Mouse (Mus musculus) thymus, postnatal 25 days (tissue): ENCODE results near the gene Taldo1.

ENCODE experiments used
- DNase-seq: peaks from one replicate; pipeline ENCODE4 v3.0.0; 2022

Gene Taldo1

DNA sequence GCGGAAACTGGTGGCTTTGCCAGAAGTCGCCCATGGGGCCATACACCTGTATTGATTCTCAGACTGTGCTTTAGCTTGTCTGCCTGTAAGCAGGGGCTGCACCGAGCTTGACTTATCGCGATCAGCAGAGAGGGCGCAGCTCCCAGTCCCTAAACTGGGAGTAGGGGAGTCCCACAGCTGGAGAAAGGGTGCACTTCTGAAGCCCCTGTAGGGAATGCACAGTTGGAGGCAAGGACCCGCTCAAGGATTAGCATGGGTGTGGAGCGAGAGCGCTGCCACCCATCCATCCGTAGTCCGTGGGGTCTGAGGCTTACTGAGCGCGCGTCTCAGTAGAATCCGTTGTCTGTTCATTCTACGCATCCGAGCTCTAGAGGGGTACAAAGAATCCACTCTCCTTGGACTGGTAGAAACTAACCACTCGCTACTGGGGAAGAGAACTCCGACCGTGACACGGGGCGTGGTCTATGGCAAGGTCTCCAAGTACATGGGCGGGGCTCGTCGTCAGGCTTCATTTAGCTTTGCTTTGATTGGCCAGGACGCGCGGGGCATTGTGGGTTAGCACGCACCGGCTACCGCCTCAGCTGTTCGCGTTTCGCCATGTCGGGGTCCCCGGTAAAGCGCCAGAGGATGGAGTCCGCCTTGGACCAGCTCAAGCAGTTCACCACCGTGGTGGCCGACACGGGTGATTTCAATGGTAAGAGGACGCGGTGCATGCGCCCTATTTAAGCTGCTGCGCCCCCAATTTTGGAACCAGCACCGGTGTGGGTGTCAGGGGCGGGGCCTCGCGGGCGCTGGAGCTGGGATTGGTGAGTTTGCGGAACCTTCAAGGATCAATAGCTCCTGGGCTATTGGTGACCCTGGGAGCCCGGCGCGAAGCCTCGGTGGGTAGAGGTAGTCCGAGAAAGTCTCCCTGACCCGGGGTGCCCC lies at the start of gene Taldo1:
Gene Taldo1, plus strand, starts transcription at position 575 of the 927 bp plus-strand sequence.
- DNase-seq: peak; percentile 98

DNA sequence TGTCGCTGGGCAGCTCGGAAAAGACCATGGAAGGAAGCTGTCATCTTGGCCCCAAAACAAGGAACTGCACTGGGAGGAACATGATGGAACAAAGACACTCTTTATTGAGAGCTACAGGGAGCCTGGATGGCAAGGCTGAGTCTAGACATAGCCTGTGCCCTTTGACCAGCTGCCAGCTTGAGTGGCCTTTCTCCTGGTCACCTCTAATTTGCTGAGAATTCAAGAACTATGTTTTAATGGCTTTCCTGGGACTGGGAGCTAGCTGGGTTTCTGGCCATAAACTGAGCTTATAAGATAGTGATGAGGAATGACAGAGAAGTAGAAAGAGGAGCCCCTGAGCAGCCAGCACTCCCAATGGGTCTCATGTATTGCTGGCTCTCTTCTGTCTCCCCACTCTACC lies 48.8 kb upstream of the Taldo1 start:
- no peak for DNase-seq

GRCm38 (mm10) chr7:141343696-141344095 lies 48.3 kb upstream of the Taldo1 start:
- no peak for DNase-seq

- no peak for DNase-seq
These were observed 47.2 kb upstream of the Taldo1 start for GRCm38 (mm10) chr7:141344787-141345186.

GRCm38 (mm10) chr7:141351061-141351460 lies 40.9 kb upstream of the Taldo1 start:
- DNase-seq: no peak

DNA sequence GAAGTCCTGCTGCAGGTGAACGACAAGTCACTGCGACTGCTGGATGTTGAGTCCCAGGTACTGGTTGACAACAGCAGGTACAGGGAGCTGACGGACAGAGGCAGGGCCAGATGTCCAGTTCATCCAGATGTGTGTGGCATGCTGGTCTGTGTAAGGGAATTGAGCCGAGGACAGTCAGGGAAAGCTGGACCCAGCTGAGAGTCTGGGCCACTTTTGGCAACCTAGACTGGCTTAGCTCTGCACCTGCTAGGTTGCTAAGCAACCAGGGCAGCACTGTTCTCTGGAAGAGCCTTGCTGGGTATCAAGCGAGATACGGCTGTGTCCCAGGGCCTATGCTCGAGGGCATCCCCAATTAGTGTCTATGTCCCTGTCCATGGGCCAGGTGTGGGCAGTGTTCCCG lies 36.9 kb upstream of the Taldo1 start:
- DNase-seq: no peak

GRCm38 (mm10) chr7:141355626-141356326 lies 36.2 kb upstream of the Taldo1 start:
- DNase-seq: peak; percentile 21

DNA sequence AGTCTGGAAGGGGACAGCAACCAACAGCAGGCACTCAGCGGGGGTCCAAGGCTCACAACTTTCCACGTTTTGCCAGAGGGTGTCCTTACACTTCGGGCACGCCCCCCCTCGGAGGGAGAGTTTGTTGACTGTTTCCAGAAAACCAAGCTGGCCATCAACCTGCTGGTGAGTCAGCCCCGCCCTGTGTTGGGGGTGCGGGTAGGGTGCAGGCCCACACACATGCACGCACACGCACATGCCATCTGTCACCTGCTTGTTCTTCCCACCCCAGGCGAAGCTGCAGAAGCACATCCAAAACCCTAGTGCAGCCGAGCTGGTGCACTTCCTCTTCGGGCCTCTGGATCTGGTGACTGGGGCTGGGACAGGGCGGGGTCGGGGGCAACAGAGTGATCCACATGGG lies 35.0 kb upstream of the Taldo1 start:
- DNase-seq: no peak

DNA sequence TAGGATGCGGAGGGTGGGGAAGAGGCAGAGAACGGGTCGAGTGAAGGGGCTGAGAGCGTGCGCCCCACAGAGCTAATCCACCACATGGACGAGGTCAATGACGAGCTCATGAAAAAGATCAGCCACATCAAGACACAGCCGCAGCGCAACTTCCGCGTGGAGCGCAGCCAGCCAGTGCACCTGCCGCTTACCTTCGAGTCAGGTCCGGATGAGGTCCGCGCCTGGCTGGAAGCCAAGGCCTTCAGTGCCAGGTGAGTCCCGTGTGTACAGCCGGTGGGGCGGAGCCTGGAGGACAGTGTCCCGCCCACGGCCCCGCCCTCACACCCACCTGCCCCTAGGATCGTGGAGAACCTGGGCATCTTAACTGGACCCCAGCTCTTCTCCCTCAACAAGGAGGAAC lies 30.5 kb upstream of the Taldo1 start:
- peak; percentile 38 for DNase-seq

DNA sequence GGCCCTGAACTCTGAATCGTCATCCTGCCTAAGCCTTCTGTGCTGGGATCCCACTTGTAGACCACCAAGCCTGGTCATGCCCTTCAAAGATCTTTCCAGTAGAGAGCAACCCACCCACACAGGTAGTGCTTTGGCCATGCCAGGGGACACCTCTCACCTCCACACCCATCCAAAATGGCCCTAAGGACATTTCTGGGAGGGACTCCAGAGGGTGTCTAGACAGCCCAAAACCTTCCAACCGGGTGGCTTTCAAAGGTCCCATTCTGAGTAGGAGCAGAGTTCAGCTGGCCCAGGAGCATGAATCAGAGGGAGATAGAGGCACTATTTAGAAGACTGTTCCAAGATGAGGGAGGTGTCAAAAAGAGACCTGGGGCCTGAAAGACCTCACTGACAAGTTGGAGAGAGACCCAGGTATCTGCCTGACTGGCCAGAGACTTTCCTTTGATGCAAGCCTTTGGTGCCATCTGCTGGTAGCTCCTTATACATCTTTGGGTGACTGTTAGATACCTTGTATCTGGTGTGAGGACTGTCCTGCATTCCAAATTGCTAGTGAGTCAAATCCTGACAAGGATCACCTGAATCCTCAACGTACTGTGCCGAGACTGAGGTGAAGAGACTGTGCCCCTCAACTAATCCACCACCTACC lies 28.8 kb upstream of the Taldo1 start:
- DNase-seq: peak; percentile 71

GRCm38 (mm10) chr7:141363752-141364125 lies 28.3 kb upstream of the Taldo1 start:
- no peak for DNase-seq

GRCm38 (mm10) chr7:141364349-141365048 lies 27.5 kb upstream of the Taldo1 start:
- no peak for DNase-seq

DNA sequence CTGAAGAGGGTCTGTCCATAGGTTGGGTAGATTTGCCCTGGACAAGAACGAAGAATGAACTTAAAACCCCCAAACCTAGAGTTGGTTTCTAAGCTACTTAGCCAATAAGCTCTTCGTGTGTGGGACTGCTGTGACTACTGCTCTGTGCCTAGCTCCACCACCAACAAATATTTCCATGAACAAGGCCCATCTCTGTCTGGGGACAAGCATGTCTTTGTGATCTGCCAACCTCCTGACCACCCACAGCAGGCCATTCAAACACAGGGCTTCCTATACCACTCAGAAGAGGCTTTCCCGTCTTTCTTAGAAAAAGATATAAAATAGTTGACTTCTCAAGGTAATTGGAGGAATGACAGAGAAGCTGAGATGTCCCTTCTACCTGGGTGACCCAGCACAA lies 27.0 kb upstream of the Taldo1 start:
- DNase-seq: no peak

DNA sequence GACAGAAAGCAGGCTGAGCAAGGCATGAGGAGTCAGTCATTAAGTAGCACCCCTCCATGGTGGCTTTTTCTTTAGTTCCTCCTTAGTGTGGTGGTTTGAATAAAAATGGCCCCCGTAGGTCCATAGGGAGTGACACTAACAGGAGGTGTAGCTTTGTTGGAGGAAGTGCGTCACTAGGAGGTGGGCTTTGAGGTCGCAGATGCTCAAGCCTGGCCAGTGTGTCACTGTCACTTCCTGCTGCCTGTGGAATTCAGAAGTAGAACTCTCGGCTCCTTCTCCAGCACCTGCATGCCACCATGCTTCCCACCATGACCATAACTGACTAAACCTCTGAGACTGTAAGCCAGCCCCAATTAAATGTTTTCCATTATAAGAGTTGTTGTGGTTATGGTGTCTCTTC lies 24.6 kb upstream of the Taldo1 start:
- DNase-seq: no peak

- DNase-seq: no peak
These were observed 22.1 kb upstream of the Taldo1 start for GRCm38 (mm10) chr7:141369918-141370317.

GRCm38 (mm10) chr7:141371942-141372595 lies 19.9 kb upstream of the Taldo1 start:
- DNase-seq: no peak

DNA sequence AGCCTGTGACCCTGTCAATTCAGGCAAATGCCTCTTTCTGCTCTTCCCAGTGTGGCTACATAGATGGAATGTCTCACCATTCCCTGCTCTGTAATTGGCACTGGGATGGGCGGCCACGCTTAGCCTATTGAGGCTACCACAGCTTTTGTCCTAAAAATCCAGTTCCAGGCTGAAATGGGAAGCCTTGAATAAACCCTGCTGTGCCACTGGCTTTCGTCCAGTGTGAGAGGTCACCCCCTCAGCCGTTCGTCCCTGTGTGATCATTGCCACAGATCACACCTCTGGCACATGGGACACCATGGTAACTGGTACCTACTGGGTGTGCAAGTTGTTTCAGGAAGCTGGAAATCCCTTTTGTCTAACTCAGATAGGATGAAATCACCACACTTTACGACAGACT lies 18.4 kb upstream of the Taldo1 start:
- DNase-seq: no peak

DNA sequence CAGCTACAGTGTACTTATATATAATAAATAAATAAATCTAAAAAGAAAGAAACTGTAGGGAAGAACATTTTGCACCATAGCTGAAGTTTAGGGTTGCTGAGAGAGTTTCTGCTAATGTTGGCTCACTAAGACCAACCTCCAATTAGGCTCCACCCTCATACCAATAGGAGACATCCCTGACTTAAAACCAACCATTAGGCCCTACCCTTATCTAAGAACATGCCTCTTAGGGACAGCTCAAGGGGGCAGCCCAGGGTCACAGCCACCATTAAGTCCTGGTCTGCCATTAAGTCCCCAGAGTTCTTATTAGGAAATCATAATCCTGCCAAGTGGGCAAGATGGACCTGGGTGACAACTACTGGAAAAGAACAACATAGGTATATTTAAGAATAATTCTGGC lies 17.6 kb upstream of the Taldo1 start:
- no peak for DNase-seq

- DNase-seq: no peak
These were observed 12.4 kb upstream of the Taldo1 start for GRCm38 (mm10) chr7:141379584-141379983.

GRCm38 (mm10) chr7:141381068-141381835 lies 10.7 kb upstream of the Taldo1 start:
- no peak for DNase-seq

DNA sequence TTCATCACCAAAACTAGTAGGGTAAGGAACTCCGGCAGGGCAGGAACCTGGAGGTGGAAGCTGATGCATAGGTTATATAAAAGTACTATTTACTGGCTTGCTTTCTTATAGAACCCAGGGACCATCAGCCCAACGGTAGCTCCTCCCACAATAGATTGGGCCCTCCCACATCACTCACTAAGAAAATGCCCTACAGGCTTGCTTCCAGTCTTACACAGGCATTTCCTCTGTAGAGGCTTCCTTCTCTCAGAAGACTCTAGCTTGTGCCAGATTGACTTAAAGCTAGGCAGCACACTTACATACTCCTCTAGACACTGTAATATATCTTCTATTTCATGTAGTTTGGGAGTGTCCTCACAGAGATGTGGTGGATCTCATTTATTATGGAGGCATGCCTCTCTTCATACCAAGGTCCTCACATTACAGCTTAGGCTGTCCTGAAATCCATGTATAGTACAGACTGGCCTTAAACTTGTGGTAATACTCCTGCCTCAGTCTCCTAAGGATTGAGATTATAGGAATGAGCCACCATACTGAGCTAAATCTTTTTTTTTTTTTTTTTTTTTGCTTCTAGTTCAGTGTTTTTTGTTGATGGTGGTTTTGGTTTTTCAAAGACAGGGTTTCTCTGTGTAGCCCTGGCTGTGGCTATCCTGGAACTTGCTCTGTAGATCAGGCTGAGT lies 4.1 kb upstream of the Taldo1 start:
- no peak for DNase-seq
